Mouse (Mus musculus) testis, postnatal 10 days (tissue): Measurements from ENCODE around the gene Usp25.

ENCODE experiments used
- DNase-seq: peaks from one replicate; pipeline ENCODE4 v3.0.0; 2021; ENCODE audit warnings: low spot score

Usp25 gene

DNA sequence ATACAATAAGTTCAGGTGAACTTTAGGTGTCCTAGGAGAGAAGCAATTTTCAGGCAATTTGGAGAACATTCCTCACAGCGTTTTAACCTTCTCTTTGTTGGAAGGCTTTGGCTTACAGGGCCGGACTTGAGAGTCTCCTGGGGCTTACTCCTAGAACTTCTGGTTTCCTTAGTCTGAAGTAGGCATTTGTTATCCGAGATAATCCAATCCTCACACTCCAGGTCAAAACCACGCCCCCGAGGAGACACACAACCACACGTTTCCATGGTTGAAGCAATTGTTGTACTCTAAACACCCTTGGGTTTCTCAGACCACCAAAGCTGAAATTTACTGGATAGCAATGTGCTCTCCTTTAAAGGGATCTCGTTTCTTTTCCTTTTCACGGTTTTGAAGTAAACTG, 136.8 kb downstream of the Usp25 start:
- DNase-seq, result no peak

DNA sequence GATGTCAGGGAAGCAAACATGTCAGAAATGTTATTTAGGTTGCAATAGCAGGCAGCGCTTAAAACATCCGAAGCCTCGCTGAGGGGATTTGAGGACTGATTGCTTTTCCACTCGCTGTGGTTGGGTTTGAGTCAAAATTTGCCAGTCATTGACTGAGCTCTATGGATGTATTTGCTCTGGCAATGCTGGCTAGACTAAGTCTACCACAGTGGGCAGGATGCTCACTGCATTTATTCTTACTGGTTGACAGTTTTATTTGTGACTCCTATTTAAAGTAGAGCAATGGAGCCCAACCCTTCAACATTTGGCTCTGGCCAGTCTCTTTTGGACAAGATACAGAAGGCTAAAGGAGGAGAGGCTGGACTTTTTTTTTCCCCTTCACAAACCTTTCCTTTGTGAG, 137.4 kb downstream of the Usp25 start:
- DNase-seq, result no peak

DNA sequence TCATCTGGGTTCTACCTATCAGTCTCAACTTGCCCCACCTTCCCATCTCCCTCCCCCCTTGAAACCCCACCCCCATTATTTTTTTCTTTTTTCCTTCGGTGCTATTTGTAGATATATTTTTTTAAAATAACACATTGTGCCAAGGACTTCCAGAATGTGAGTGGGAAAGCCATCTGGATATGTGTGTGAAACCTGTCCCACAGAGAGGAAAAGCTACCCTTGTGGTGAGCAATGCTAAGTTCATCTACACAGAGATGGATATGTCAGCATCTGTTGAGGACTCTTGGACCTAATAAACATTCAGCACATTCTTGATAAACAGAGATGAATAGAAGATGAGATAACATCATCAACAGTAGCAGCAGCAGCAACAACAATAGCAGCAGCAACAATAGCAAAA, 138.8 kb downstream of the Usp25 start:
- DNase-seq, result no peak

DNA sequence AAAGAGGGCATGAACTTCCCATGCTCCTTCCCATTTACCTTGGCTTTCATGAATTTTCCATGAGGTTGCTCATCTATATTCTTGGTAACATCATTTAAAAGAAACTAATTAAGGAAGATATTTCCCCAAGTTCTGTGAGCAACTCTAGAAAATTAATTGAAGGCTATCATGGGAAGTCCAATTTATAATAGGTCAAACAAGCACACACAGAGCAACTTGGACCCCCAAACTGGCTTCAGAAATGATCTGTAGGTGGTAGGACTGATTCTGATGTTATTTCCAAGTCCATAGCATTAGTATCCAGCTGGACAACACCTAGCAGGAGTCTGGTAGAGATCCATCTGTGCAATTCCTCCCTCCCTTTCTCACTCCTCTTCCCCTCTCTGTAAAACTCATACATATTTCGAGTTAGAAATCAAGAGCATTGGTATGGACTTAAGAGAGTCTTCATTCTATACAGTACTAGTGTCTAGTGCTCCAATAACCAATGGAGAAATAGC, 139.8 kb downstream of the Usp25 start:
- no peak for DNase-seq

DNA sequence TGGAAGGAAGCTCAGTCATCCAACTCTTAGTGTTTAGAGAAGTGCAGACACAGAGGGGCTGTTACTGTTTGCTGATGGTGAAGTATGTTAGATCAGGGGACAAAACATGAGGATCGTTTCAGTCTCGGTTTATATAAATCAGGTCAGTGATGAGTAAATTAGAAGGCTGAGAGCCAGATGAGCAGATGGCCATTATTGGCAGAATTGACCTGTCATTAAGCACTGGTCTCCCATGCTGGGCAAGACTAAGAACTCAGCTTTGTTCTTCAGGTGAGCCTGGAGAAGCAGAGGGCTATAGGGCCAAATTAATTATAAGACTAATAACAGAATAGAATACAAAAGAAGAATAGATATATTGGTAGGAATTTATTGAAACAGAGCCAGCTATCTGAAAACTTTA, 140.3 kb downstream of the Usp25 start:
- no peak for DNase-seq

DNA sequence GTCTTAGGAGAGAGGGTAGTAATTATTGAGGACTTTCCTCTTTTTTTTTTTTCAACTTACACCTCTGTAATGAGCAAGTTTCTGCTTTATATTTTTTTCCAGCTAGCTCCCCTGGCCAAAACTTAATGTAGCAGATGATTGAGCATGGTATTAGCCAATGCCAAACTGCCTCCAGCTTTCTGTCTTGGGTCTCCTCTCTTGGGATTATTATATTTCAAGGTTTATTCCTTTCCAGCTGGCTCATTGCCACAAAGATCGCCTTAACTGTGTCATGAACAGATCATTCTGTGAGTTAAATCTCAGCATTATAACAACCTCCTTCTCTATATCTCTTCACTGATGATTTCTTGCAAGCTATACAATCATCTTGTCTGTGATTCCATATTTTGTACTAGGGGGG, 141.3 kb downstream of the Usp25 start:
- DNase-seq, result no peak
